Mouse (Mus musculus): Measurements from ENCODE around the gene Gm4985.
"Not testable (repeated sequence)": the region's sequence is repeated elsewhere in the genome, so short reads cannot be mapped to it uniquely, and the experiment has no call there.

Gene Gm4985

GRCm38 (mm10) chrX:23958834-23959233 is at the start of gene Gm4985:
Gm4985 (minus strand) TSS chrX:23958934.
- not testable (repeated sequence) for DNase-seq

- no peak for DNase-seq
Measured at GRCm38 (mm10) chrX:23954161-23954560, 4.6 kb downstream of the Gm4985 start.

Data from cerebellum, adult 18-20 months (tissue).